Mouse (Mus musculus): ENCODE measurements around the gene Wdr54.

The Wdr54 gene

DNA sequence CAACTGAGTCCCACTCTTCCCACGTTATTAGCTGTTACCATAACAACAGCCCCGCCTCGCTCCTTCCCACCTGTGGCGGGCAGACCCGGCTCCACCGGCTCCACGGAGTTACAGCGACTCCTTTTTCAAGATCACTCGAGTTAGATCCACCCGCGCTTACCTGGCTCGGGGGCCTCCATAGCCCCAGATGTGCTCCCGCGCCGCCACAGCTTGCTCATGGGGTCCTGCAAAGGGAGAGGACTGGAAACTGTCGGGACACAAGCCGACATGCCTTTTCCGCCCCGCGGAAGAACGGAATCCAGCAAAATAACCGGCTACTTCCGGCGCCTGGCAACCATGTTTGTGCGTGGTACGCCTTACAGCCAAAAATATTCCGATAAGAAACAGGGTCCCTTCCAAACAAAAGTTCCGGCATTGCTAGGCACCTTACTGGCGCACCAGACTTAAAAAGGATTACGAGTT is 31.3 kb downstream of the Wdr54 start:
- peak; percentile 84 to 85 for DNase-seq

DNA sequence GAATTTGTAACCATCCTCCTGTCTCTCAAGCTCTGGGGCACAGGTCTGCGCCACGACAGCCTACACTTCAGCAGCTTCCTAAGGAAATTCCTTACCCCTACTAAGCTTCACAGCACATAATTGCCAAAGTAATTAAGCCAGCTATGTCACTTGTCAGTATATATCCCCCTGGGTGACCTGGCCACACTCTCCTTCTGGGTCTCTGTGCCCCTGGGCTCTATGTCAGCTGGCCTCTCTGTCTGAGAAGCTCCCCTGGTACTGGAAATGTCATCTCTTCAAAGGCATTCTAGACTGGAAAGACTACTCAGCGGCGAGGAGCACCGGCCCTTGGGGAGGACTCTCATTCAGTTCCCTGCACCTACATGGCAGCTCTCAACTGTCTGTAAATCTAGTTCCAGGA is 33.2 kb downstream of the Wdr54 start:
- DNase-seq: no peak

DNA sequence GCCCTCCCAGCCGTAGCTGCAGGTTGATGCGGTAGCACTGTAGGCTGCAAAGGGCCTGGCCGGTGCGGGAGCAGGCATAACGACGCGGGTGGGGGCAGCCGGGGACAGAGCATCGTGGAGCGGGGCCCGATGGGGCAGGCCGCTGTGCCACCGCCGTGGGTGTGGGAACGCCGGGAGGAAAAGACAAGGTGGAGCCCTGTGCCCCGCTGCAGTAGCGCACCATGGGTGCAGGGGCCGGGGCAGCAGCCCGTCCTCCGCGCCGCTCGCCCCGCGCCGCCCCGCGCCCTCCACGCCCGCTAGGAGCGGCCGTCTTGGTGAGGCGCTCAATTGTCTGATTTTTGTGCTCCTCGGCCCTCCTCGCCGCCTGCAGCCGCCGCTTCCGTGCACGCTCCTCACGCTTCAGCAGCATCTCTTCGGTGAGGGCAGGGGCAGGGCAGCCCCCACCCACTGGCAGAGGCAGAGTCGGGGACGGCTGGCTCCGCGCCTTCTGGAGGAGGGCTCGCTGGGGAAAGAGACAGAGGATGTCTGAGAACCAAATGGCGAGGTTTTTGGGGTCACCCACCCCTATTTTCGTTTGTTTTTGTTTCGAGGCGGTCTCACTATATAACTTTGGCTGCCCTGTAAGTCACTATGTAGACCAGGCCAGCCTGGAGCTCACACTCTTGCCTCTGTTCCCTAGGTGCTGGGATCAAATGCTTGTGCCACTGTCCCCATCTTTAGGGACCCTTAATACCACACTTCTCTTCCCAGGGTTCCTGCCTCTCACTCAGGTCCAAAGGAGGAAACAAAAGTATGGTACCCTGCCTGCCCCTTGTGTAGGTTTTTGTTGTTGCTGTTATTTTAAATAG is 34.1 kb downstream of the Wdr54 start:
- no peak for DNase-seq

- peak; percentile 91 to 98 for DNase-seq
Measured at GRCm38 (mm10) chr6:83120930-83121862, 35.0 kb downstream of the Wdr54 start, which contains the start of gene Wbp1. Gene Wbp1, minus strand, starts transcription at chr6:83121559.

DNA sequence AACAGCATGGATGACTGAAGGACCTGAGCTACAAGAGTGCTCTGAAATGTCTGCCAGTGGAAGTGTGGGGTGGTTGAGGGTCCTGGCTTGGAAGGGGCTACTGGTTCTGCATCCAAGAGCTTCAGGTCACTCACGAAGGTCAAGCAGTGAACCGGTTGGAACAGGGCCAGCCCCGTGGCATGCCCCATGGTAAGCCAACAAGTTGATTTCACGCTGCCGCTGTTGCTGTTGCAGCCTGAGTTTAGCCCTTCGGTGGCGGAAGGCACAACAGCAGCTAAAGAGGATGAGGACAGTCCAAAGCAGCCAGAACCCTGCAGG is 36.5 kb downstream of the Wdr54 start:
- DNase-seq: peak in 1 of 2 experiments; percentile 51

DNA sequence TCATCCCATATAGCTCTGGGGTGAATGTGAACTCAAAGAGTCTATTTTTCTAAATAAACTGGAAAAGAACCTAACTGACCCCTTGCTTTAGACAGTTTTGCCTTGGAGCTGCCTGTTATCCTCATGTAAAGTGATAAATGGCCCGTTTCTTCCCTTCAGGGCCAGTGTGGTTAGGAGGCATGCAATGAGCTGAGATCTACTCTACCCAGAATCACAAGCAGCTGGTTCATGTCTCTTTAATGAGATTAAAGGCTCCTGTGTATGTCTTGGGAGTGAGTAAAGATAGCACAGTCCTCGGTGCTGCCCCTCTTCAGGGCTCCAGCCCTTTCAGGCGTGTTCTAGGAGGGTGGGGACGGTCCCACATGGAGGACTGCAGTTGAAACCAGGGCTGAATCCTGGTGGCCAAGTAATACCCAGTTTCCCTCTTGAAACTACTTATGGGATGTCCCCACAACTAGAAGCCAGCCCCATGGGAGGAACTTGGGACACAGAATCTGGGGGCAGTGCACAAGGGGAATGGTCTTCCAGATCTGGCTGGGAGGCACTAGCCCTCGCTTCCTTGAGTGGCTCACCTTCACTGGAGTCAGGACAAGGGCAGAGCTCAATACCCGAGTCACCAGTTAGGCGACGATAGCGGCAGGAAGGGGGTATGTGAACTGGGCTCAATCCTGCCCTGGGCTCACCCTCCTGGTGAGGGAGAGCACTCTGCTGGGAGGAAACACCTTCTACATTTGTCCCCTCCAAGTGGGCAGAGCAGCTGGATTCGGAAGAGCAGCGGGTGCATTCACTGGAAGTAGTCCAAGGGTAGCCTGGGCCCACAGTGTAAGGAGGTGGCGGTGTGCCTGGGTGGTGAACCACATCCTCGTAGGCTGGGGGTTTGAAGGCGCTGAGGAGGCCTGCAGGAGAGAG is 37.1 kb downstream of the Wdr54 start:
- DNase-seq: no peak

DNA sequence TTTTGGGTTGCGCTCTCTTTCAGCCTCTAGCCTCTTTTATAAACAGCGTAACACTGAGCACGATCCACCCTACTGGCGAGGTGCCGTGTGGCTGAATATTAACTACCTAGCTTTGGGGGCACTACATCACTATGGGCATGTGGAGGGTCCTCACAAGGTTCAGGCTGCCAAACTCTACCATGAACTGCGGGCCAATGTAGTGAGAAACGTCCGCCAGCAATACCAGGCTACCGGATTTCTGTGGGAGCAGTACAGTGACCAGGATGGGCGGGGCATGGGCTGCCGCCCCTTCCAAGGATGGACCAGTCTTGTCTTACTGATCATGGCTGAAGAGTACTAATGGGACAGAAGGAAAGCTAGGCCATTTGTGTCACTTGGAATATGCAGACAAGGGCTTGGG is 37.8 kb downstream of the Wdr54 start:
- no peak for DNase-seq

DNA sequence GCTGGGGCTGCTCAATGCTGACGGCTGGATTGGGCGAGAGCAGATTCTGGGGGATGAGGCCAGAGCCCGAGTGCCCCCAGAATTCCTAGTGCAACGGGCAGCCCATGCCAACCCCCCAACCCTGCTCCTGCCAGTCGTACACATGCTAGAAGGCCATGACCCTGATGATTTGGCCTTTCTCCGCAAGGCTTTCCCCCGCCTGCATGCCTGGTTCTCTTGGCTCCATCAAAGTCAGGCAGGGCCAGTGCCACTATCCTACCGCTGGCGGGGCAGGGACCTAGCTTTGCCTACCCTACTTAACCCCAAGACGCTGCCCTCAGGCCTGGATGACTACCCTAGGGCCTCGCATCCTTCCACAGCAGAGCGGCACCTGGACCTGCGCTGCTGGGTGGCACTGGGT is 38.6 kb downstream of the Wdr54 start:
- DNase-seq: no peak

DNA sequence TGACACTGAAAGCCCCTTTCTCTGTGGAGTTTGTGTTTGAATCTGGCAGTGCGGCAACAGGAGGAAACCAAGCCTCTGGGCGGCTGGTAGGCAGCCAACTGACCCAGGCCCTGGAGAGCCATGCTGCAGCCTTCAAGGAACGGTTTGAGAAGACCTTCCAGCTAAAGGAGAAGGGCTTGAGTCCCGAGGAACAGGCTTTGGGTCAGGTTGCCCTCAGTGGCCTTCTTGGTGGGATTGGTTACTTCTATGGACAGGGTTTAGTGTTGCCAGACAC is 39.1 kb downstream of the Wdr54 start:
- DNase-seq: no peak

GRCm38 (mm10) chr6:83116373-83117164 is 39.6 kb downstream of the Wdr54 start:
- DNase-seq: no peak

DNA sequence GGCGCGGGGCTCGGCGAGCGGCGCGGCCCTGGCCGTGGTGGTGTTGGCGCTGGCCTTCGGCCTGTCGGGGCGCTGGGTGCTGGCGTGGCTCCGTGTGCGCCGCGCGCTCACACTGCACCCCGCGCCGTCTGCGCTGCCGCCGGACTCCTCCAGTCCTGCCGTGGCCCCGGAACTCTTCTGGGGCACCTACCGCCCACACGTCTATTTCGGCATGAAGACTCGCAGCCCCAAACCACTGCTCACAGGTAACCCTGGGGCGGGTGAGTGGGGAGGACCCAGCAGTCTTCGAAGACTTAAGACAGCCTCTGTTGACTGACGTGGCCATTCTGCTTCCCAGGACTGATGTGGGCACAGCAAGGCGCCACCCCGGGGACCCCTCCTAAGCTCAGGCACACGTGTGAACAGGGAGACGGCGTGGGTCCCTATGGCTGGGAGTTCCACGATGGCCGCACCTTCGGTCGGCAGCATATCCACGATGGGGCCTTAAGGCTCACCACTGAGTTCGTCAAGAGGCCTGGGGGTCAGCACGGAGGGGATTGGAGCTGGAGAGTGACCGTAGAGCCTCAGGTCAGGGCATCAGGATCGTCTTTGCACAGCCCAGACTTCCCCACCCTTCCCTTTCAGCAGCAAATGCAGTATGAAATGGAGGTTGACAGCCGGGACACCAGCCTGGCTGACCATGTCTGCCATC is 40.4 kb downstream of the Wdr54 start:
- no peak for DNase-seq

- DNase-seq: peak; percentile 94 to 95
Measured at GRCm38 (mm10) chr6:83115011-83115671, 41.1 kb downstream of the Wdr54 start, which contains the start of gene Mogs. Gene Mogs, plus strand, starts transcription at chr6:83115496.

DNA sequence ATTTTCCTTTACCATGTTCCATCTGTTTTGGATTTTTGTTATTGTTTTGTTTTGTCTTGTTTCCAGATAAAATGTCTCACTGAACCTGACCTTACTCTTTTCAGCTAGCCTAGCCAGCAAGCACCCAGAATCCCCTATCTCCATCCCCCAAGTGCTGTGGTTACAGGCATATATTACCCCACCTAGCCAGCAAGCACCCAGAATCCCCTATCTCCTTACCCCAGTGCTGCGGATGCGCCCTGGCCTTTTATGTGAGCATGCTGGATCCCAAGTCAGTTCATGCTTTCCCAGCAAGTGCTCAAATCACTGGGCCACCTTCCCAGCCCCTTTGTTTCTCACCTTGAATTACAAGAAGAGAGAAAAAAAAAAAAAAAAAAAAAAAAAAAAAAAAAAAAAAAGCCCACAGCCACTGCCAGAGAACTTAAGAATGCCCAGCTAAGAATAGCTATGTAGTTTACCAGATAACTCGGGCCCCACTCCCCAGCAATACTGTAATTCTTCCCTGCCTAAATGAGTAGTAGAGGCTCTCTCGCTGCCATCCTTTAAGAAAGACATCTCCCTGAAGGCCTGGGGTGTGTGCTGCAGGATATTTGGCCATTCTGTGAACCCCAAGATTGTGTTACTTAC is 44.6 kb downstream of the Wdr54 start:
- DNase-seq: no peak

DNA sequence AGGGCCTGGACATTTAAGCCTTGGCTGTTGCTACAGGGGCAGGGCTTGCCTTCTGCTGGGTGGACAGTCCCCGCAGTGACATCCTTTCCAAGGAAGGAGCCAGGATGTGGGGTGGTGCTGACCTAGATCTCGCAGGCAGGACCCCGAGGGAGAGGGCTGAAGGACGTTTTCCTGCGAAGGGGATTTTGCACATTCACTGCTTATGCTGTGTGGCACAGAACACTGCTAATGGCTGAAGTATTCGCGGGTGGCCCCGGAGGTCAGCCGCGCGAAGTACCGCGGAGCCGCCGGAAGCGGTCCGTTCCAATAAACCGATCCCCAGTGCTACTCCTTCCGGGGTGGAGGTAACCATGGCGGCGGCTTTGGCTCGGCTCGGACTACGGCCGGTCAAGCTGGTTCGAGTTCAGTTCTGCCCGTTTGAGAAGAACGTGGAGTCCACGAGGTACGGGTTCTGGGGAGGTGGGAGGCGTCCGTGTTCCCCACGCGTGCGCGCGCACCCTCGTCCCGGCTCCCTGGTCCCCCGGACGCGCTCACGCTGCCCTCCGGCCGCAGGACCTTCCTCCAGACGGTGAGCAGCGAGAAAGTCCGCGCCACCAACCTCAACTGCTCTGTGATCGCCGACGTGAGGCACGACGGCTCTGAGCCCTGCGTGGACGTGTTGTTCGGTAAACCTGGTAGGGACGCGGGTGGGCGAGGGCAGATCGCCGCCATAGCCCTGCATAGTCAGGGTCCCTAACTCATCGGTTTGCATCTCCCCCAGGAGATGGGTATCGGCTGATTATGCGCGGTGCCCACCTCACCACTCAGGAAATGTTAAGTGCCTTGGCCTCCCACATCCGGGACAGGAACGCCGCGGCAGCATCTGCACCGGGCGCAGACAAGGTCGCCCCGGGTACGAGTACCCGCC is 47.2 kb downstream of the Wdr54 start, which contains the start of gene Mrpl53:
Gene Mrpl53, plus strand, starts transcription at position 279 of the 907 bp plus-strand sequence.
- DNase-seq: peak; percentile 80 to 87

- peak; percentile 68 to 74 for DNase-seq
Measured at GRCm38 (mm10) chr6:83107566-83108400, 48.4 kb downstream of the Wdr54 start.

- no peak for DNase-seq
Measured at GRCm38 (mm10) chr6:83104158-83104557, 52.0 kb downstream of the Wdr54 start.

DNA sequence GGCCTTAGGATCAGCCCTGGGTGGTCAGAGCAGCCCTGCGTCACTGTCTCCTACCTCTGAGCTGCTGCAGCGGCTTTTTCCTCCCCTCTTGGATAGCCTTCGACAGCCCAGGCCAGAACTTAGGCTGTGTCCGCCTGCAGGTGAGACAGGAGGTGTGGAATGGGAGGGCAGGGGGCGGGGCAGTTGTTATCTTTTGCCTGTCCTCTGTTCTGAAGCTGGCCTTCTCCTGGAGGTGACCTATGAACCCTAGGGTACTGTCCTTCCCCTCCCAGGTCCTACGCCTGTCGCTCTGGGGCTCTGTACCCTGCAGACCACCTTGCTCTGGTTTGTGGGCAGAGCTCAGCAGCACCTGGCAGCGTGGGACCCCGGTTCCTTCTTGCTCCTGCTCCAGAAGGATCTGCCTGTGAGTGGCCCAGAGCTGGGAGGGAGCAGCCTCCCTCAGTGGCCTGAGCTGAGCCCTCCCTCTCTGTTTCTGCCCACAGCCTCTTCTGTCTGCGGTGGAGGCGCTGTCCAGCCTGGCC is 53.0 kb downstream of the Wdr54 start:
- no peak for DNase-seq

Measured in cerebellum, adult 18-20 months (tissue).